Mouse (Mus musculus) G1E (cell line): ENCODE data around the gene Sae1.

Experiments
- CTCF ChIP-seq: IDR thresholded peaks from 2 replicates; pipeline ENCODE4 v1.5.1; 2012; ENCODE audit warnings: low read depth, low read length, inconsistent platforms, mixed read lengths
- TAL1 ChIP-seq: conservative IDR thresholded peaks from 2 replicates; pipeline ENCODE4 v1.6.1; 2012; ENCODE audit warnings: low read depth, low read length, inconsistent platforms, mixed read lengths

GRCm38 (mm10) chr7:16272681-16273080, 114.9 kb downstream of the Sae1 start:
- no peak for TF ChIP-seq CTCF
- no peak for TF ChIP-seq TAL1
